Mouse (Mus musculus) spleen, adult 2 months (tissue): ENCODE data around the gene Capn1.

Experiments
- CTCF ChIP-seq: fragments of 200-500 bp; IDR thresholded peaks from 2 replicates; pipeline ENCODE4 v1.5.1; 2011; ENCODE audit warnings: mild to moderate bottlenecking, inconsistent platforms; ENCODE audit not compliant: insufficient read depth, insufficient read length, insufficient replicate concordance; ENCODE audit errors: extremely low read depth
- POLR2A ChIP-seq: fragments of 200-500 bp; IDR thresholded peaks from 2 replicates; pipeline ENCODE4 v1.6.1; 2011; ENCODE audit warnings: low read depth, low read length, inconsistent platforms

GRCm38 (mm10) chr19:5964804-5965203 lies 50.9 kb downstream of the Capn1 start:
- TF ChIP-seq CTCF (no peak), POLR2A (no peak)
